In genomic region chr4:118178952-118179466, GRCm38 (mm10) we compare ENCODE assay signal across 8 mouse cellular contexts. TPM values are rescaled to one million over a fixed set of nuclear protein-coding genes. Genes with fewer than 3 reads are reported as not detected.
DNase-seq lines count a peak whose midpoint lies in the region; ATAC-seq and TF ChIP-seq lines count a peak whose summit lies in the region.

No protein-coding gene starts in this region.

- no peaks in the 10 kb centered on the region for H3K9me3 ChIP-seq in embryonic facial prominence, embryonic 14.5 days (ENCODE audit: control insufficient read depth, low read length)
- no peaks in the 10 kb centered on the region for H3K9me3 ChIP-seq in limb, embryonic 13.5 days

- no peak for ATAC-seq in embryonic facial prominence, embryonic 14.5 days (ENCODE audit: low read depth)
- ATAC-seq in limb, embryonic 13.5 days (ENCODE audit: low FRiP score, low read depth), result no peak

- WGBS in lung, adult 2 months, result 1% methylated on average over 12 of the region's 12 CpGs
- WGBS in embryonic facial prominence, embryonic 14.5 days, result 1% methylated on average over 12 of the region's 12 CpGs
- 2% methylated on average over 12 of the region's 12 CpGs for WGBS in limb, embryonic 13.5 days
- under 1% methylated on average over 12 of the region's 12 CpGs for WGBS in small intestine, adult 2 months

- H3K4me1 ChIP-seq in lung, adult 2 months (ENCODE audit: control insufficient read depth, insufficient read depth, low read length), result no peaks in the 10 kb centered on the region
- H3K4me1 ChIP-seq in embryonic facial prominence, embryonic 14.5 days (ENCODE audit: control insufficient read depth, insufficient read depth, low read length), result peaks cover 6% of the 10 kb centered on the region; the same call in 1 of the 2 replicates
- peaks cover 15% of the 10 kb centered on the region for H3K4me1 ChIP-seq in limb, embryonic 13.5 days
- no peaks in the 10 kb centered on the region; the same call in 1 of the 2 replicates for H3K4me1 ChIP-seq in small intestine, adult 2 months (ENCODE audit: control insufficient read depth, insufficient read depth, insufficient read length, low read length)

- no peak for DNase-seq in lung, adult 2 months
- no peak for DNase-seq in lung, postnatal 4 days
- DNase-seq in embryonic facial prominence, embryonic 14.5 days (ENCODE audit: low spot score), result peak; percentile 17
- no peak for DNase-seq in thymus, postnatal 14 days
- no peak for DNase-seq in adrenal gland, adult 2 months
- DNase-seq in layer of hippocampus, postnatal 36 days, result no peak

- H3K4me3 ChIP-seq in lung, adult 2 months (replicated peaks; ENCODE audit: extremely low read depth, low read depth, low read length), result peak overlapping the region; percentile 87
- peak overlapping the region; percentile 77 for H3K4me3 ChIP-seq in embryonic facial prominence, embryonic 14.5 days (ENCODE audit: low read depth, low read length)
- H3K4me3 ChIP-seq in limb, embryonic 13.5 days, result peak overlapping the region; percentile 72
- H3K4me3 ChIP-seq in small intestine, adult 2 months (ENCODE audit: low read depth, low read length), result peak overlapping the region; percentile 87

- no peak for TF ChIP-seq CTCF in lung, adult 2 months (IDR thresholded peaks at IDR 0.05; ENCODE audit: insufficient read depth, low read length)
- TF ChIP-seq CTCF in small intestine, adult 2 months (IDR thresholded peaks at IDR 0.05; ENCODE audit: extremely low read depth, insufficient read length, insufficient replicate concordance, low read depth, low read length), result no peak

- H3K4me2 ChIP-seq in embryonic facial prominence, embryonic 14.5 days (ENCODE audit: low read depth, low read length), result peak overlapping the region; percentile 72
- peak overlapping the region; percentile 68 for H3K4me2 ChIP-seq in limb, embryonic 13.5 days (replicated peaks)

- H3K36me3 ChIP-seq in embryonic facial prominence, embryonic 14.5 days (ENCODE audit: control insufficient read depth, insufficient read depth, low read length), result peaks cover 34% of the 10 kb centered on the region
- peaks cover 34% of the 10 kb centered on the region for H3K36me3 ChIP-seq in limb, embryonic 13.5 days
- peaks cover 30% of the 10 kb centered on the region for H3K36me3 ChIP-seq in small intestine, adult 2 months (ENCODE audit: control insufficient read depth, insufficient read depth, low read length)

- peak overlapping the region; percentile 73 for H3K9ac ChIP-seq in embryonic facial prominence, embryonic 14.5 days (ENCODE audit: low read depth, low read length)
- H3K9ac ChIP-seq in limb, embryonic 13.5 days, result peak overlapping the region; percentile 83

- H3K27ac ChIP-seq in embryonic facial prominence, embryonic 14.5 days (replicated peaks; ENCODE audit: low read depth, low read length), result peak overlapping the region; percentile 93; the same call in 1 of the 2 replicates
- peak overlapping the region; percentile 92 for H3K27ac ChIP-seq in limb, embryonic 13.5 days
- peak overlapping the region; percentile 27; the same call in 1 of the 2 replicates for H3K27ac ChIP-seq in small intestine, adult 2 months (ENCODE audit: insufficient read depth, low read depth, low read length)

- no peaks in the 10 kb centered on the region for H3K27me3 ChIP-seq in embryonic facial prominence, embryonic 14.5 days (replicated peaks; ENCODE audit: control insufficient read depth, insufficient read depth, low read length)
- no peaks in the 10 kb centered on the region for H3K27me3 ChIP-seq in limb, embryonic 13.5 days
- no peaks in the 10 kb centered on the region for H3K27me3 ChIP-seq in small intestine, adult 2 months (ENCODE audit: control insufficient read depth, insufficient read depth, low read length)

- TF ChIP-seq POLR2A in lung, adult 2 months (IDR thresholded peaks at IDR 0.05; ENCODE audit: borderline replicate concordance, extremely low read depth, low read depth, low read length), result no peak
- TF ChIP-seq POLR2A in small intestine, adult 2 months (IDR thresholded peaks at IDR 0.05; ENCODE audit: low read depth, low read length), result no peak

RNA-seq across cellular contexts. Expression of gene Kdm4a, which starts 0.8 kb away (rescaled TPM):
- 25.6 and 36.0 TPM in 2 replicates for polyA plus RNA-seq in lung, adult 2 months (2012; rRNA removed)
- polyA plus RNA-seq in embryonic facial prominence, embryonic 14.5 days (2014; fragmentation: Nextera tagmentation; extraction: Ambion mirVana), result 35.1 and 39.1 TPM in 2 replicates
- polyA plus RNA-seq in limb, embryonic 13.5 days (2015; fragmentation: Nextera tagmentation; extraction: Ambion mirVana), result 51.8 TPM in 2 replicates
- polyA plus RNA-seq in small intestine, adult 2 months (2012; rRNA removed), result 9.9 and 21.9 TPM in 2 replicates
- total RNA-seq in adrenal gland, adult 2 months (2021), result 10 to 100 TPM; 37.5 to 40.1 TPM
- 25.1 and 29.6 TPM in 2 replicates for polyA plus RNA-seq in adrenal gland, adult 2 months (2012; rRNA removed)
- 10 to 100 TPM; 47.0 to 55.4 TPM for total RNA-seq in layer of hippocampus, postnatal 36 days (2021)

RNA-seq across cellular contexts. Expression of gene St3gal3, which starts 44.3 kb away (rescaled TPM):
- 20.1 and 23.4 TPM in 2 replicates for polyA plus RNA-seq in lung, adult 2 months (2012; rRNA removed)
- 5.6 and 6.6 TPM in 2 replicates for polyA plus RNA-seq in embryonic facial prominence, embryonic 14.5 days (2014; fragmentation: Nextera tagmentation; extraction: Ambion mirVana)
- 9.3 and 9.8 TPM in 2 replicates for polyA plus RNA-seq in limb, embryonic 13.5 days (2015; fragmentation: Nextera tagmentation; extraction: Ambion mirVana)
- polyA plus RNA-seq in small intestine, adult 2 months (2012; rRNA removed), result 6.6 and 8.1 TPM in 2 replicates
- 10 to 100 TPM; 36.7 to 45.8 TPM for total RNA-seq in adrenal gland, adult 2 months (2021)
- 44.3 and 56.7 TPM in 2 replicates for polyA plus RNA-seq in adrenal gland, adult 2 months (2012; rRNA removed)
- 10 to 100 TPM; 43.3 to 45.3 TPM for total RNA-seq in layer of hippocampus, postnatal 36 days (2021)

Comparison
In these comparisons a context has a peak if more than half of its experiments do, and no peak if none do; other contexts are left out.
1. H3K27ac ChIP-seq: peak in every context shown above with its lines; median percentile 93 in embryonic facial prominence, embryonic 14.5 days; 92 in limb, embryonic 13.5 days; 27 in small intestine, adult 2 months.